Comparison of ENCODE assay signal across 29 mouse cellular contexts in the genomic region with DNA sequence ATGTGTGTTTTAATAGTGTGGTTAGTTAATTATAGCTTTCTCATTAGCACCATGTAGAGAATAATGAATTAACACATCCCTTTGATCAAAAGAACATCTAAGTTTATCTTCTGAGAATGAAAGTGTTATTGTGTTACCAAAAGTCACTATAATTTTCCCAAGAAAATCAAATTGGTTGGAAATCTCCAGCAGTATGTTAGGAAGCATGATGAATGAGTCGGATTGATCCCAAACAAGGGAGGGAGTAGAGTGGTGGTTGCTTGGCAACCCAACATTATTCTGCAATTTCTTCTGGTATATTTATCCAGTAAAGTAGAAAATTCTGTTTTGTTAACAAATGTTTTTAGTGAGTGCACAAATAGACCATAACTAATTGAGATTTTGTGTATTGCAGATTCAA. TPM values are rescaled to one million over a fixed set of nuclear protein-coding genes. Genes with fewer than 3 reads are reported as not detected.
DNase-seq lines count a peak whose midpoint lies in the region; ATAC-seq and TF ChIP-seq lines count a peak whose summit lies in the region.
"Had no signal": no experiment of that assay in that cellular context is flagged by ENCODE, and none has a peak within 500 bp of the region (broad histone marks: within the 10 kb centered on the region; RNA-seq: fewer than 3 reads in every experiment).

No protein-coding gene starts in this region.

- no peaks in the 10 kb centered on the region for H3K27me3 ChIP-seq in forebrain, postnatal 0 days (ENCODE audit: insufficient read depth, low read length)
- peaks cover 31% of the 10 kb centered on the region for H3K27me3 ChIP-seq in forebrain, embryonic 12.5 days
- H3K27me3 ChIP-seq in midbrain, embryonic 15.5 days (replicated peaks): no peaks in the 10 kb centered on the region
- peaks cover 21% of the 10 kb centered on the region for H3K27me3 ChIP-seq in midbrain, embryonic 11.5 days (ENCODE audit: control insufficient read depth, insufficient read depth, low read length)
- no peaks in the 10 kb centered on the region for H3K27me3 ChIP-seq in hindbrain, embryonic 15.5 days
- H3K27me3 ChIP-seq in neural tube, embryonic 14.5 days (ENCODE audit: control insufficient read depth, insufficient read depth, low read length): 0 out of 2 replicates have a peak, but pooled peaks cover 2% of the 10 kb centered on the region

- peaks cover 17% of the 10 kb centered on the region for H3K4me1 ChIP-seq in forebrain, postnatal 0 days (ENCODE audit: insufficient read depth)
- peaks cover 22% of the 10 kb centered on the region for H3K4me1 ChIP-seq in forebrain, embryonic 12.5 days
- peaks cover 21% of the 10 kb centered on the region for H3K4me1 ChIP-seq in midbrain, embryonic 15.5 days
- peaks cover 10% of the 10 kb centered on the region for H3K4me1 ChIP-seq in midbrain, embryonic 11.5 days (ENCODE audit: control insufficient read depth, insufficient read depth, low read length)
- peaks cover 25% of the 10 kb centered on the region; the same call in 1 of the 2 replicates for H3K4me1 ChIP-seq in hindbrain, embryonic 15.5 days (replicated peaks)
- 0 out of 2 replicates have a peak, but pooled peaks cover 10% of the 10 kb centered on the region for H3K4me1 ChIP-seq in neural tube, embryonic 14.5 days (ENCODE audit: control insufficient read depth, insufficient read depth, low read length)

- ATAC-seq in forebrain, postnatal 0 days: no peak
- ATAC-seq in forebrain, embryonic 12.5 days (ENCODE audit: low FRiP score): no peak
- no peak for ATAC-seq in midbrain, embryonic 15.5 days (replicated peaks)
- ATAC-seq in midbrain, embryonic 11.5 days (ENCODE audit: low FRiP score): no peak
- ATAC-seq in hindbrain, embryonic 15.5 days (ENCODE audit: low FRiP score, low read depth): no peak
- no peak for ATAC-seq in neural tube, embryonic 14.5 days (ENCODE audit: low read depth)
- ATAC-seq: CD4-positive, CD25-positive, alpha-beta regulatory T cell, adult 4 months; intestine, embryonic 16.5 days; lung, postnatal 0 days had no signal

- no peak for TF ChIP-seq CTCF in forebrain, postnatal 0 days (IDR thresholded peaks at IDR 0.05; ENCODE audit: low read depth)

- peak overlapping the region; percentile 59 for H3K4me2 ChIP-seq in forebrain, postnatal 0 days (ENCODE audit: low read depth)
- H3K4me2 ChIP-seq in forebrain, embryonic 12.5 days: no peak overlapping the region
- peak overlapping the region; percentile 71 for H3K4me2 ChIP-seq in midbrain, embryonic 15.5 days
- no peak overlapping the region for H3K4me2 ChIP-seq in midbrain, embryonic 11.5 days
- H3K4me2 ChIP-seq in hindbrain, embryonic 15.5 days: peak overlapping the region; percentile 64
- peak overlapping the region; percentile 70 for H3K4me2 ChIP-seq in neural tube, embryonic 14.5 days (ENCODE audit: low read depth, low read length)
- H3K4me2 ChIP-seq: embryonic facial prominence, embryonic 12.5 days; limb, embryonic 15.5 days; liver, embryonic 13.5 days had no signal

- H3K4me3 ChIP-seq in forebrain, postnatal 0 days (ENCODE audit: low read depth, low read length): 0 out of 2 replicates have a peak overlapping the region, but pooled peaks have one; percentile 20
- no peak overlapping the region for H3K4me3 ChIP-seq in forebrain, embryonic 12.5 days (replicated peaks)
- no peak overlapping the region for H3K4me3 ChIP-seq in midbrain, embryonic 15.5 days
- H3K4me3 ChIP-seq in midbrain, embryonic 11.5 days (ENCODE audit: low read depth, low read length): no peak overlapping the region
- no peak overlapping the region for H3K4me3 ChIP-seq in hindbrain, embryonic 15.5 days
- peak overlapping the region; percentile 68; the same call in 1 of the 2 replicates for H3K4me3 ChIP-seq in neural tube, embryonic 14.5 days (ENCODE audit: low read depth, low read length)
- H3K4me3 ChIP-seq: embryonic facial prominence, embryonic 12.5 days; limb, embryonic 15.5 days; liver, embryonic 13.5 days; megakaryocyte, embryonic 14.5 days had no signal

- H3K27ac ChIP-seq in forebrain, postnatal 0 days (ENCODE audit: low read depth, low read length): peak overlapping the region; percentile 45; the same call in 1 of the 2 replicates
- H3K27ac ChIP-seq in forebrain, embryonic 12.5 days: no peak overlapping the region
- no peak overlapping the region for H3K27ac ChIP-seq in midbrain, embryonic 15.5 days
- no peak overlapping the region for H3K27ac ChIP-seq in midbrain, embryonic 11.5 days (ENCODE audit: low read depth, low read length)
- H3K27ac ChIP-seq in hindbrain, embryonic 15.5 days (replicated peaks): no peak overlapping the region
- no peak overlapping the region for H3K27ac ChIP-seq in neural tube, embryonic 14.5 days (ENCODE audit: low read depth, low read length)
- H3K27ac ChIP-seq: embryonic facial prominence, embryonic 12.5 days; limb, embryonic 15.5 days; liver, embryonic 13.5 days; stomach, postnatal 0 days had no signal

- peak; percentile 32 for DNase-seq in forebrain, postnatal 0 days
- DNase-seq in midbrain, embryonic 11.5 days (ENCODE audit: low spot score, missing footprints): no peak
- no peak for DNase-seq in thymus, postnatal 25 days
- DNase-seq: adrenal gland, postnatal 14 days; cerebellum, adult 11-12 months; cerebellum, adult 9-11 months; embryo, embryonic 11 days; heart, postnatal 14 days; kidney, adult 8-10 months; kidney, postnatal 10 days; left cerebral cortex, postnatal 4 days; liver, embryonic 13.5 days; lung, adult 18-20 months; lung, postnatal 4 days; right cerebral cortex, postnatal 4 days; thymus, adult 18-20 months; thymus, postnatal 36 days had no signal

- WGBS in forebrain, postnatal 0 days: 12% methylated on average over 1 of the region's 1 CpGs
- 53% methylated on average over 1 of the region's 1 CpGs for WGBS in forebrain, embryonic 12.5 days
- WGBS in midbrain, embryonic 15.5 days: 16% methylated on average over 1 of the region's 1 CpGs
- 82% methylated on average over 1 of the region's 1 CpGs for WGBS in midbrain, embryonic 11.5 days
- 12% methylated on average over 1 of the region's 1 CpGs for WGBS in hindbrain, embryonic 15.5 days
- WGBS in neural tube, embryonic 14.5 days: 35% methylated on average over 1 of the region's 1 CpGs

- no peaks in the 10 kb centered on the region for H3K9me3 ChIP-seq in forebrain, postnatal 0 days (ENCODE audit: low read length)
- H3K9me3 ChIP-seq in forebrain, embryonic 12.5 days: no peaks in the 10 kb centered on the region
- no peaks in the 10 kb centered on the region for H3K9me3 ChIP-seq in midbrain, embryonic 15.5 days
- H3K9me3 ChIP-seq in midbrain, embryonic 11.5 days (ENCODE audit: control insufficient read depth, low read length): no peaks in the 10 kb centered on the region
- H3K9me3 ChIP-seq in hindbrain, embryonic 15.5 days: no peaks in the 10 kb centered on the region
- no peaks in the 10 kb centered on the region for H3K9me3 ChIP-seq in neural tube, embryonic 14.5 days (ENCODE audit: control insufficient read depth, low read length)
- H3K9me3 ChIP-seq: embryonic facial prominence, embryonic 12.5 days; limb, embryonic 15.5 days; liver, embryonic 13.5 days; megakaryocyte, embryonic 14.5 days had no signal

- no peaks in the 10 kb centered on the region for H3K36me3 ChIP-seq in forebrain, postnatal 0 days (ENCODE audit: insufficient read depth)
- no peaks in the 10 kb centered on the region for H3K36me3 ChIP-seq in forebrain, embryonic 12.5 days (replicated peaks)
- no peaks in the 10 kb centered on the region for H3K36me3 ChIP-seq in midbrain, embryonic 15.5 days (replicated peaks)
- H3K36me3 ChIP-seq in midbrain, embryonic 11.5 days (ENCODE audit: control insufficient read depth, insufficient read depth, low read length): no peaks in the 10 kb centered on the region
- no peaks in the 10 kb centered on the region for H3K36me3 ChIP-seq in hindbrain, embryonic 15.5 days
- no peaks in the 10 kb centered on the region for H3K36me3 ChIP-seq in neural tube, embryonic 14.5 days (ENCODE audit: control insufficient read depth, insufficient read depth, low read length)
- H3K36me3 ChIP-seq: embryonic facial prominence, embryonic 12.5 days; limb, embryonic 15.5 days; liver, embryonic 13.5 days had no signal

- no peak overlapping the region for H3K9ac ChIP-seq in forebrain, postnatal 0 days
- H3K9ac ChIP-seq in forebrain, embryonic 12.5 days: no peak overlapping the region
- no peak overlapping the region for H3K9ac ChIP-seq in midbrain, embryonic 15.5 days
- no peak overlapping the region for H3K9ac ChIP-seq in midbrain, embryonic 11.5 days (ENCODE audit: low read length)
- H3K9ac ChIP-seq in hindbrain, embryonic 15.5 days: no peak overlapping the region
- H3K9ac ChIP-seq in neural tube, embryonic 14.5 days (replicated peaks; ENCODE audit: low read depth, low read length): no peak overlapping the region
- H3K9ac ChIP-seq: embryonic facial prominence, embryonic 12.5 days; limb, embryonic 15.5 days; liver, embryonic 13.5 days had no signal

RNA-seq across cellular contexts. Expression of gene Chl1, which starts 4.4 kb away (rescaled TPM):
- 317 and 347 TPM in 2 replicates for total RNA-seq in forebrain, postnatal 0 days (2014; rRNA removed)
- polyA plus RNA-seq in forebrain, postnatal 0 days (2015; fragmentation: Nextera tagmentation; extraction: Ambion mirVana): 131 and 173 TPM in 2 replicates
- 20.4 and 22.9 TPM in 2 replicates for polyA plus RNA-seq in forebrain, embryonic 12.5 days (2016; fragmentation: Nextera tagmentation; extraction: Ambion mirVana)
- 141 and 166 TPM in 2 replicates for polyA plus RNA-seq in midbrain, embryonic 15.5 days (2015; fragmentation: Nextera tagmentation; extraction: Ambion mirVana)
- polyA plus RNA-seq in midbrain, embryonic 11.5 days (2014; fragmentation: Nextera tagmentation; extraction: Ambion mirVana): 7.1 and 8.3 TPM in 2 replicates
- 121 and 127 TPM in 2 replicates for polyA plus RNA-seq in hindbrain, embryonic 15.5 days (2015; fragmentation: Nextera tagmentation; extraction: Ambion mirVana)
- 93.7 and 130 TPM in 2 replicates for polyA plus RNA-seq in neural tube, embryonic 14.5 days (2014; fragmentation: Nextera tagmentation; extraction: Ambion mirVana)
- total RNA-seq: monocyte, adult 5-6 weeks had no signal

Comparison
In these comparisons a context has a peak if more than half of its experiments do, and no peak if none do; other contexts are left out.
1. H3K4me2 ChIP-seq: peak in forebrain, postnatal 0 days (single experiment), midbrain, embryonic 15.5 days (single experiment), hindbrain, embryonic 15.5 days (single experiment) and neural tube, embryonic 14.5 days (single experiment); none in forebrain, embryonic 12.5 days (single experiment) and midbrain, embryonic 11.5 days (single experiment).
2. H3K4me3 ChIP-seq: peak in forebrain, postnatal 0 days (single experiment) and neural tube, embryonic 14.5 days (single experiment); none in forebrain, embryonic 12.5 days (single experiment), midbrain, embryonic 15.5 days (single experiment), midbrain, embryonic 11.5 days (single experiment) and hindbrain, embryonic 15.5 days (single experiment).